Mouse (Mus musculus): Measurements from ENCODE around the gene Cuedc2.

Gene Cuedc2

GRCm38 (mm10) chr19:46338331-46338936, at the start of gene Cuedc2:
Gene Cuedc2, minus strand, starts transcription at chr19:46338702.
- in situ Hi-C loops (cut with MboI; ENCODE audit: unreplicated experiment in 2 of 2): loop anchor here in 1 of 2 experiments (10.0 kb wide), 1 partner anchor 106 kb away; no protein-coding TSS in a partner anchor

GRCm38 (mm10) chr19:46382275-46382674, 43.8 kb upstream of the Cuedc2 start:
- in situ Hi-C loops (cut with MboI; ENCODE audit: unreplicated experiment in 2 of 2): no loop called here

- in situ Hi-C loops (cut with MboI; ENCODE audit: unreplicated experiment in 2 of 2): no loop called here
Observed at GRCm38 (mm10) chr19:46375891-46376290, 37.4 kb upstream of the Cuedc2 start.

GRCm38 (mm10) chr19:46375489-46375888, 37.0 kb upstream of the Cuedc2 start:
- in situ Hi-C loops (cut with MboI; ENCODE audit: unreplicated experiment in 2 of 2): no loop called here

- in situ Hi-C loops (cut with MboI; ENCODE audit: unreplicated experiment in 2 of 2): no loop called here
Observed at GRCm38 (mm10) chr19:46374477-46375088, 36.1 kb upstream of the Cuedc2 start.

- in situ Hi-C loops (cut with MboI; ENCODE audit: unreplicated experiment in 2 of 2): no loop called here
Observed at GRCm38 (mm10) chr19:46369204-46369603, 30.7 kb upstream of the Cuedc2 start.

GRCm38 (mm10) chr19:46367798-46368590, 29.5 kb upstream of the Cuedc2 start:
- in situ Hi-C loops (cut with MboI; ENCODE audit: unreplicated experiment in 2 of 2): no loop called here

- in situ Hi-C loops (cut with MboI; ENCODE audit: unreplicated experiment in 2 of 2): no loop called here
Observed at GRCm38 (mm10) chr19:46363294-46364009, 24.9 kb upstream of the Cuedc2 start.

- in situ Hi-C loops (cut with MboI; ENCODE audit: unreplicated experiment in 2 of 2): no loop called here
Observed at GRCm38 (mm10) chr19:46362104-46362503, 23.6 kb upstream of the Cuedc2 start.

- in situ Hi-C loops (cut with MboI; ENCODE audit: unreplicated experiment in 2 of 2): no loop called here
Observed at GRCm38 (mm10) chr19:46358381-46358780, 19.9 kb upstream of the Cuedc2 start.

GRCm38 (mm10) chr19:46357344-46358280, 19.1 kb upstream of the Cuedc2 start:
- in situ Hi-C loops (cut with MboI; ENCODE audit: unreplicated experiment in 2 of 2): no loop called here

GRCm38 (mm10) chr19:46356701-46357138, 18.2 kb upstream of the Cuedc2 start:
- in situ Hi-C loops (cut with MboI; ENCODE audit: unreplicated experiment in 2 of 2): no loop called here

GRCm38 (mm10) chr19:46350168-46350932, 11.8 kb upstream of the Cuedc2 start, which contains the start of gene 2310034G01Rik:
Gene 2310034G01Rik, minus strand, starts transcription at chr19:46350302.
- in situ Hi-C loops (cut with MboI; ENCODE audit: unreplicated experiment in 2 of 2): no loop called here

GRCm38 (mm10) chr19:46349550-46349949, 11.0 kb upstream of the Cuedc2 start:
- in situ Hi-C loops (cut with MboI; ENCODE audit: unreplicated experiment in 2 of 2): no loop called here

GRCm38 (mm10) chr19:46348761-46349458, 10.4 kb upstream of the Cuedc2 start:
- in situ Hi-C loops (cut with MboI; ENCODE audit: unreplicated experiment in 2 of 2): no loop called here

GRCm38 (mm10) chr19:46347936-46348668, 9.6 kb upstream of the Cuedc2 start:
- in situ Hi-C loops (cut with MboI; ENCODE audit: unreplicated experiment in 2 of 2): no loop called here

- in situ Hi-C loops (cut with MboI; ENCODE audit: unreplicated experiment in 2 of 2): no loop called here
Observed at GRCm38 (mm10) chr19:46347146-46347545, 8.6 kb upstream of the Cuedc2 start.
